ENCODE assay signal across 10 mouse cellular contexts in the genomic region with DNA sequence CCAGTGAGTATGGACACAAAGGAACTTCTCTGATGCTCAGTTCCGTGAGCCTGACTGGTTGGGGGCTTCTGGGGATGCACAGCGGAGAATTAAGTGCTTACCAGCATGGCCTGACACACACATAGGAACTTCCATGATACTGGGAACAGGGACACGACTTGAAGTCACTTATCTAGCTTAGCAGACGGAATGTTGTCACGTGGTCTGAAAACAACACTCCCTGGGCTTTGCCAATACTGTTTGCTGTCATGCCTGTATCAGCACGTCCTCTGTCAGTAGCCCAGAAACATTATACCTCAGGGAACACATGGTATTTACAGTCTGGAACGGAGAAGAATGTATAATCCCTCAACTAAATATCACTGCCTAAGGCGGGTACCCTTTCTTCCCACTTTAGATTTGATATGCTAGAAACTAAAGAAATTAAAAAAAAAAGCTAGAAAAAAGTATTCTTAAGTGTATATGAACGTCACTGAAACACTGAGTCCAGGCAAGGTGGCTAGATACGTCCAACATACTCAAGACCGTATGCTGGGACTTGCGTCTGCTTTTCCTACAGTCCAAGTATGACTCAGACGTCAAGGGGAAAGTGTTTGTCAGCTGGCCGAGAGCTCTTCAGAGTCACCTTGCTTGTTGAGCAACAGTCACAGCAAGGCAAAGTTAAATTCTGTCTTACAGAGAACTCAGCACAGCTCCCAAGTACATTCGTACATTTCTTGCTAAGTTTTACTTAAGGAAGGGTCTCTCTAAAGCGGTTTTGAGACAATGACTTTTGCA. TPM values are rescaled to one million over a fixed set of nuclear protein-coding genes. Genes with fewer than 3 reads are reported as not detected.
A peak's percentile ranks its signal among the peaks of the same experiment; 100 is the strongest.
DNase-seq lines count a peak whose midpoint lies in the region; ATAC-seq lines count a peak whose summit lies in the region.
"Had no signal": no experiment of that assay in that cellular context is flagged by ENCODE, and none has a peak within 500 bp of the region (broad histone marks: within the 10 kb centered on the region; RNA-seq: fewer than 3 reads in every experiment).

No protein-coding gene starts in this region.

- no peaks in the 10 kb centered on the region for H3K9me3 ChIP-seq in heart, embryonic 11.5 days (replicated peaks; ENCODE audit: control insufficient read depth, low read length)

- H3K4me1 ChIP-seq in heart, embryonic 11.5 days (ENCODE audit: control insufficient read depth, insufficient read depth, low read length), result peaks cover 55% of the 10 kb centered on the region

- peaks cover 12% of the 10 kb centered on the region for H3K36me3 ChIP-seq in heart, embryonic 11.5 days (ENCODE audit: control insufficient read depth, insufficient read depth, low read length)

- peak; percentile 55; the same call in 1 of the 2 replicates for ATAC-seq in heart, embryonic 11.5 days (replicated peaks; ENCODE audit: insufficient number of reproducible peaks, low FRiP score, low TSS enrichment)

- WGBS in heart, embryonic 11.5 days (ENCODE audit: insufficient replicate concordance), result 50% methylated on average over 16 of the region's 16 CpGs

- H3K4me3 ChIP-seq in heart, embryonic 11.5 days (ENCODE audit: low read depth, low read length), result no peak overlapping the region

- H3K4me2 ChIP-seq in heart, embryonic 11.5 days, result no peak overlapping the region; the same call in 1 of the 2 replicates

- peak; percentile 75 for DNase-seq in 416B (ENCODE audit: low read depth)
- DNase-seq in adrenal gland, postnatal 14 days, result peak; percentile 46
- peak; percentile 81 to 87 for DNase-seq in lung, adult 18-20 months
- DNase-seq in thymus, postnatal 4 days, result no peak
- DNase-seq in urinary bladder, postnatal 10 days (ENCODE audit: low spot score), result no peak
- no peak for DNase-seq in spleen, adult 12 weeks (ENCODE audit: low spot score)
- DNase-seq: cerebellum, adult 9-11 months; gastrocnemius, postnatal 14 days; kidney, postnatal 10 days had no signal

- H3K27ac ChIP-seq in heart, embryonic 11.5 days (ENCODE audit: low read depth, low read length), result peak overlapping the region; percentile 84

- H3K9ac ChIP-seq in heart, embryonic 11.5 days (ENCODE audit: low read depth, low read length), result no peak overlapping the region

- H3K27me3 ChIP-seq in heart, embryonic 11.5 days (ENCODE audit: control insufficient read depth, insufficient read depth, low read length), result no peaks in the 10 kb centered on the region

RNA-seq across cellular contexts. Expression of a gene that starts 7.3 kb away (rescaled TPM):
- 93.1 and 98.8 TPM in 2 replicates for total RNA-seq in adrenal gland, postnatal 14 days (2021)
- 171 and 195 TPM in 2 replicates for polyA plus RNA-seq in heart, embryonic 11.5 days (2014; fragmentation: Nextera tagmentation; extraction: Ambion mirVana)

Comparison
In these comparisons a context has a peak if more than half of its experiments do, and no peak if none do; other contexts are left out.
1. DNase-seq: peak in 416B (single experiment), adrenal gland, postnatal 14 days (single experiment) and lung, adult 18-20 months (2 of 2); none in thymus, postnatal 4 days (single experiment), urinary bladder, postnatal 10 days (single experiment) and spleen, adult 12 weeks (single experiment).